Mouse (Mus musculus) intestine, embryonic 16.5 days (tissue): Measurements from ENCODE around the gene Sox6. TPM values are rescaled to one million over a fixed set of nuclear protein-coding genes. Genes with fewer than 3 reads are reported as not detected.

Experiments used
- ATAC-seq: fragments of 200-750 bp; cut with Nextera tagmentation; 2 replicates; pipeline ENCODE4 v1.8.0; 2017; ENCODE audit warnings: moderate TSS enrichment, moderate library complexity
- H3K27ac ChIP-seq: fragments of 300-500 bp; sonication (generic); 2 replicates; pipeline ENCODE4 v1.5.1; 2014; ENCODE audit warnings: mild to moderate bottlenecking, low read length
- H3K27me3 ChIP-seq: fragments of 300-500 bp; sonication (generic); replicated peaks from 2 replicates; pipeline ENCODE4 v1.6.1; 2014; ENCODE audit warnings: low read length, control low read depth, mixed read lengths; ENCODE audit not compliant: control insufficient read depth, insufficient read depth
- H3K36me3 ChIP-seq: fragments of 300-500 bp; sonication (generic); 2 replicates; pipeline ENCODE4 v1.6.1; 2014; ENCODE audit warnings: low read length, control low read depth; ENCODE audit not compliant: control insufficient read depth, insufficient read depth
- H3K4me1 ChIP-seq: fragments of 300-500 bp; sonication (generic); 2 replicates; pipeline ENCODE4 v1.6.1; 2014; ENCODE audit warnings: low read length, control low read depth, mixed read lengths; ENCODE audit not compliant: control insufficient read depth, insufficient read depth
- H3K4me2 ChIP-seq: fragments of 300-500 bp; sonication (generic); 2 replicates; pipeline ENCODE4 v1.6.1; 2014; ENCODE audit warnings: low read depth, low read length, control low read depth
- H3K4me3 ChIP-seq: fragments of 300-500 bp; sonication (generic); 2 replicates; pipeline ENCODE4 v1.5.1; 2014; ENCODE audit warnings: mild to moderate bottlenecking, low read length
- H3K9ac ChIP-seq: fragments of 300-500 bp; sonication (generic); 2 replicates; pipeline ENCODE4 v1.6.1; 2014; ENCODE audit warnings: low read depth, low read length
- H3K9me3 ChIP-seq: fragments of 300-500 bp; sonication (generic); 2 replicates; pipeline ENCODE4 v1.6.1; 2016; ENCODE audit warnings: low read length, control low read depth; ENCODE audit not compliant: control insufficient read depth
- WGBS: fragments of 180-500 bp; shearing (Covaris S2); extraction: QIAGEN DNeasy Blood & Tissue Kit; methylation state at CpG from one replicate; pipeline ENCODE4 v1.1.7; 2014; 5-methylcytosine and 5-hydroxymethylcytosine counted together
- polyA plus RNA-seq: library from polyadenylated mRNA; unstranded; fragments of >200 nt; fragmentation: Nextera tagmentation; extraction: Ambion mirVana; gene quantifications from 2 replicates; pipeline ENCODE4 v1.2.1, GENCODE M21; 2015

The Sox6 gene
- polyA plus RNA-seq, 1 experiment from 2014 or later = 25.3 TPM

- Histone ChIP-seq H3K9me3 (no peaks in the 10 kb centered on the region), H3K27me3 (no peaks in the 10 kb centered on the region), H3K9ac (no peak overlapping the region), H3K4me3 (no peak overlapping the region), H3K4me1 (no peaks in the 10 kb centered on the region), H3K27ac (no peak overlapping the region), H3K4me2 (no peak overlapping the region), H3K36me3 (no peaks in the 10 kb centered on the region)
- no peak for ATAC-seq
- 75% methylated on average over 3 of the region's 3 CpGs for WGBS
Observed at GRCm38 (mm10) chr7:115537636-115538035, 501.0 kb downstream of the Sox6 start.

GRCm38 (mm10) chr7:115536521-115536920 lies 502.1 kb downstream of the Sox6 start:
- Histone ChIP-seq H3K4me2 (no peak overlapping the region), H3K4me1 (no peaks in the 10 kb centered on the region), H3K27me3 (no peaks in the 10 kb centered on the region), H3K4me3 (no peak overlapping the region), H3K27ac (no peak overlapping the region), H3K36me3 (no peaks in the 10 kb centered on the region), H3K9ac (no peak overlapping the region), H3K9me3 (no peaks in the 10 kb centered on the region)
- WGBS = 67% methylated on average over 3 of the region's 3 CpGs
- ATAC-seq = no peak

GRCm38 (mm10) chr7:115531875-115532274 lies 506.7 kb downstream of the Sox6 start:
- Histone ChIP-seq H3K9me3 (no peaks in the 10 kb centered on the region), H3K4me3 (no peak overlapping the region), H3K27me3 (no peaks in the 10 kb centered on the region), H3K27ac (no peak overlapping the region), H3K36me3 (no peaks in the 10 kb centered on the region), H3K4me1 (no peaks in the 10 kb centered on the region), H3K9ac (no peak overlapping the region), H3K4me2 (no peak overlapping the region)
- WGBS = 22% methylated on average over 1 of the region's 1 CpGs
- no peak for ATAC-seq

- no peak overlapping the region for H3K9ac ChIP-seq
- ATAC-seq = no peak
- H3K4me2 ChIP-seq = no peak overlapping the region
- 67% methylated on average over 2 of the region's 2 CpGs for WGBS
- H3K27me3 ChIP-seq = no peaks in the 10 kb centered on the region
- H3K4me1 ChIP-seq = no peaks in the 10 kb centered on the region
- no peaks in the 10 kb centered on the region for H3K36me3 ChIP-seq
- H3K4me3 ChIP-seq = no peak overlapping the region
- H3K27ac ChIP-seq = no peak overlapping the region
- no peaks in the 10 kb centered on the region for H3K9me3 ChIP-seq
Observed at GRCm38 (mm10) chr7:115531217-115531616, 507.4 kb downstream of the Sox6 start.

GRCm38 (mm10) chr7:115517701-115518100 lies 520.9 kb downstream of the Sox6 start:
- no peak overlapping the region for H3K9ac ChIP-seq
- WGBS = 89% methylated on average over 1 of the region's 1 CpGs
- H3K36me3 ChIP-seq = no peaks in the 10 kb centered on the region
- no peaks in the 10 kb centered on the region for H3K4me1 ChIP-seq
- H3K4me2 ChIP-seq = no peak overlapping the region
- H3K27ac ChIP-seq = no peak overlapping the region
- H3K4me3 ChIP-seq = no peak overlapping the region
- ATAC-seq = no peak
- no peaks in the 10 kb centered on the region for H3K27me3 ChIP-seq
- no peaks in the 10 kb centered on the region for H3K9me3 ChIP-seq

GRCm38 (mm10) chr7:115513681-115514080 lies 524.9 kb downstream of the Sox6 start:
- Histone ChIP-seq H3K9ac (no peak overlapping the region), H3K4me2 (no peak overlapping the region), H3K9me3 (no peaks in the 10 kb centered on the region), H3K4me1 (peaks cover 4% of the 10 kb centered on the region; the same call in 1 of the 2 replicates), H3K27ac (no peak overlapping the region), H3K4me3 (no peak overlapping the region), H3K36me3 (no peaks in the 10 kb centered on the region), H3K27me3 (no peaks in the 10 kb centered on the region)
- 85% methylated on average over 8 of the region's 8 CpGs for WGBS
- ATAC-seq = no peak

- 39% methylated on average over 10 of the region's 10 CpGs for WGBS
- no peak overlapping the region for H3K27ac ChIP-seq
- ATAC-seq = no peak
- no peaks in the 10 kb centered on the region for H3K27me3 ChIP-seq
- H3K9ac ChIP-seq = no peak overlapping the region
- no peaks in the 10 kb centered on the region for H3K36me3 ChIP-seq
- no peak overlapping the region for H3K4me3 ChIP-seq
- H3K4me1 ChIP-seq = peaks cover 4% of the 10 kb centered on the region; the same call in 1 of the 2 replicates
- no peak overlapping the region for H3K4me2 ChIP-seq
- no peaks in the 10 kb centered on the region for H3K9me3 ChIP-seq
Observed at GRCm38 (mm10) chr7:115511777-115512176, 526.8 kb downstream of the Sox6 start.

- ATAC-seq = no peak
- Histone ChIP-seq H3K27ac (no peak overlapping the region), H3K4me3 (no peak overlapping the region), H3K9ac (no peak overlapping the region), H3K27me3 (no peaks in the 10 kb centered on the region), H3K4me1 (peaks cover 4% of the 10 kb centered on the region; the same call in 1 of the 2 replicates), H3K9me3 (no peaks in the 10 kb centered on the region), H3K4me2 (no peak overlapping the region), H3K36me3 (no peaks in the 10 kb centered on the region)
- 74% methylated on average over 5 of the region's 5 CpGs for whole genome bisulfite sequencing
Observed at GRCm38 (mm10) chr7:115511091-115511490, 527.5 kb downstream of the Sox6 start.

GRCm38 (mm10) chr7:115510045-115510444 lies 528.6 kb downstream of the Sox6 start:
- Histone ChIP-seq H3K4me2 (no peak overlapping the region), H3K9ac (no peak overlapping the region), H3K9me3 (no peaks in the 10 kb centered on the region), H3K36me3 (no peaks in the 10 kb centered on the region), H3K27ac (no peak overlapping the region), H3K4me3 (no peak overlapping the region), H3K27me3 (no peaks in the 10 kb centered on the region), H3K4me1 (peaks cover 4% of the 10 kb centered on the region; the same call in 1 of the 2 replicates)
- WGBS = 85% methylated on average over 5 of the region's 5 CpGs
- no peak for ATAC-seq

GRCm38 (mm10) chr7:115506385-115506784 lies 532.2 kb downstream of the Sox6 start:
- Histone ChIP-seq H3K36me3 (no peaks in the 10 kb centered on the region), H3K4me1 (peaks cover 8% of the 10 kb centered on the region), H3K4me2 (no peak overlapping the region), H3K4me3 (no peak overlapping the region), H3K9ac (no peak overlapping the region), H3K9me3 (no peaks in the 10 kb centered on the region), H3K27me3 (no peaks in the 10 kb centered on the region), H3K27ac (no peak overlapping the region)
- WGBS = 81% methylated on average over 6 of the region's 6 CpGs
- no peak for ATAC-seq
